In the genomic region with DNA sequence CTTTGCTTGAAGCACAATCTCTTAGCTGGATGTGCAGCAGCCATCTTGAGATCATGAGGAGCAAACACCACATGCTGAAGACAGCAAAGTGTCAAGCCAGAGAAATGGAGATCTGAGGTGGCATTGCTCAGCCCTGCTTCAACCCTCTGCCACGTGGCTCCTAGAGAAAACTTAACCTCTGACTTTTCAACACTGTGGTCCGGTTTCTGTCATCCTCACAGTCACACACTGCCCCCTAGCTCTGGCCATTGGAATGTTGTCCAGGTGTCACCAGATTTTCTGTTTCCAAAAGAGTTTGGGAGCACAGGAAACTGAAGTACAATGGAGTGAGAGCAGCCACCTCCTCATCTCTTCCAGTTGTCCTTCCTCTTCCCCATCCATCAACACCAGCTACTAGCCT, we compare ENCODE assay signal across 8 mouse cellular contexts. TPM values are rescaled to one million over a fixed set of nuclear protein-coding genes. Genes with fewer than 3 reads are reported as not detected.
DNase-seq lines count a peak whose midpoint lies in the region; ATAC-seq and TF ChIP-seq lines count a peak whose summit lies in the region.
"Had no signal": no experiment of that assay in that cellular context is flagged by ENCODE, and none has a peak within 500 bp of the region (broad histone marks: within the 10 kb centered on the region; RNA-seq: fewer than 3 reads in every experiment).

No protein-coding gene starts in this region.

- peak; percentile 33 for DNase-seq in liver, adult 2 months (ENCODE audit: extremely low read depth, low read depth, low spot score)
- DNase-seq in liver, embryonic 11.5 days (ENCODE audit: low spot score): no peak
- DNase-seq in R1 (ENCODE audit: low read depth, low spot score): peak; percentile 62
- peak; percentile 67 for DNase-seq in embryo, embryonic 10 days (ENCODE audit: low spot score)
- peak; percentile 40 for DNase-seq in lung, postnatal 14 days
- DNase-seq in spleen, postnatal 14 days (ENCODE audit: low spot score in 2 of 2): no peak
- DNase-seq in forebrain, embryonic 10.5 days (ENCODE audit: extremely low spot score, low spot score): no peak

- H3K36me3 ChIP-seq in liver, adult 2 months (ENCODE audit: control insufficient read depth, insufficient read depth, low read length): no peaks in the 10 kb centered on the region
- H3K36me3 ChIP-seq in liver, embryonic 11.5 days (ENCODE audit: control insufficient read depth, insufficient read depth, low read length): no peaks in the 10 kb centered on the region
- H3K36me3 ChIP-seq in forebrain, embryonic 10.5 days (replicated peaks): no peaks in the 10 kb centered on the region

- H3K4me2 ChIP-seq in liver, embryonic 11.5 days: no peak overlapping the region

- H3K79me2 ChIP-seq in liver, adult 2 months (ENCODE audit: control insufficient read depth, insufficient read depth, low read length): no peaks in the 10 kb centered on the region

- peak; percentile 57; the same call in 1 of the 2 replicates for TF ChIP-seq CTCF in liver, adult 2 months (IDR thresholded peaks at IDR 0.05; ENCODE audit: low read depth, low read length)

- H3K9ac ChIP-seq in liver, adult 2 months (ENCODE audit: low read depth, low read length): no peak overlapping the region
- no peak overlapping the region for H3K9ac ChIP-seq in liver, embryonic 11.5 days (ENCODE audit: low read depth, low read length)

- no peak overlapping the region for H3K27ac ChIP-seq in liver, adult 2 months (replicated peaks; ENCODE audit: insufficient read depth, low read depth, low read length)
- H3K27ac ChIP-seq in liver, embryonic 11.5 days (ENCODE audit: low read depth, low read length): no peak overlapping the region
- H3K27ac ChIP-seq in forebrain, embryonic 10.5 days: no peak overlapping the region

- H3K4me1 ChIP-seq in liver, adult 2 months (ENCODE audit: control insufficient read depth, insufficient read depth, low read length): peaks cover 2% of the 10 kb centered on the region; the same call in 1 of the 2 replicates
- no peaks in the 10 kb centered on the region for H3K4me1 ChIP-seq in liver, embryonic 11.5 days (replicated peaks; ENCODE audit: control insufficient read depth, insufficient read depth, low read length)
- peaks cover 7% of the 10 kb centered on the region; the same call in 1 of the 2 replicates for H3K4me1 ChIP-seq in forebrain, embryonic 10.5 days

- H3K9me3 ChIP-seq in liver, embryonic 11.5 days (ENCODE audit: control insufficient read depth, low read length): no peaks in the 10 kb centered on the region
- H3K9me3 ChIP-seq in forebrain, embryonic 10.5 days: no peaks in the 10 kb centered on the region; the same call in 1 of the 2 replicates

- no peak overlapping the region for H3K4me3 ChIP-seq in liver, adult 2 months (ENCODE audit: insufficient read depth, low read depth, low read length)
- no peak overlapping the region for H3K4me3 ChIP-seq in liver, embryonic 11.5 days (ENCODE audit: low read depth, low read length)
- H3K4me3 ChIP-seq in forebrain, embryonic 10.5 days: no peak overlapping the region
- H3K4me3 ChIP-seq: erythroblast, embryonic 14.5 days had no signal

- 5% methylated on average over 2 of the region's 2 CpGs for WGBS in liver, adult 2 months
- 8% methylated on average over 2 of the region's 2 CpGs for WGBS in liver, embryonic 11.5 days
- WGBS in forebrain, embryonic 10.5 days: 0% methylated on average over 2 of the region's 2 CpGs

- H3K27me3 ChIP-seq in liver, adult 2 months (ENCODE audit: control insufficient read depth, insufficient read depth, low read length): no peaks in the 10 kb centered on the region
- H3K27me3 ChIP-seq in liver, embryonic 11.5 days (replicated peaks; ENCODE audit: control insufficient read depth, insufficient read depth, low read length): no peaks in the 10 kb centered on the region
- no peaks in the 10 kb centered on the region for H3K27me3 ChIP-seq in forebrain, embryonic 10.5 days (ENCODE audit: poor library complexity, severe bottlenecking)

- no peak for ATAC-seq in liver, embryonic 11.5 days (replicated peaks; ENCODE audit: low FRiP score)

- no peak for TF ChIP-seq POLR2A in liver, adult 2 months (IDR thresholded peaks at IDR 0.05; ENCODE audit: extremely low read depth, insufficient read depth, low read length)

RNA-seq across cellular contexts. Expression of a gene that starts 50.2 kb away (rescaled TPM):
- total RNA-seq in liver, adult 2 months (2014; rRNA removed): 65.7 and 67.9 TPM in 2 replicates
- 16.4 and 17.4 TPM in 2 replicates for polyA plus RNA-seq in liver, adult 2 months (2012; rRNA removed)
- 76.8 and 80.0 TPM in 2 replicates for polyA plus RNA-seq in liver, embryonic 11.5 days (2014; fragmentation: Nextera tagmentation; extraction: Ambion mirVana)
- polyA plus RNA-seq in forebrain, embryonic 10.5 days (2016; fragmentation: Nextera tagmentation; extraction: Ambion mirVana): 225 and 226 TPM in 2 replicates

Comparison
In these comparisons a context has a peak if more than half of its experiments do, and no peak if none do; other contexts are left out.
1. DNase-seq: peak in liver, adult 2 months (single experiment), R1 (single experiment), embryo, embryonic 10 days (single experiment) and lung, postnatal 14 days (single experiment); none in liver, embryonic 11.5 days (single experiment), spleen, postnatal 14 days (0 of 2) and forebrain, embryonic 10.5 days (single experiment).